Mouse (Mus musculus) mammary gland, adult 2 months (tissue): ENCODE results near the gene Gfer. TPM values are rescaled to one million over a fixed set of nuclear protein-coding genes. Genes with fewer than 3 reads are reported as not detected.

Experiments
- polyA plus RNA-seq: library from polyadenylated mRNA; depleted of rRNA; stranded (reverse); fragments of >200 nt; gene quantifications from 2 replicates; pipeline ENCODE4 v1.2.3, GENCODE M21; 2012; ENCODE audit warnings: low replicate concordance; rRNA removed

The Gfer gene
- polyA plus RNA-seq = 19.5 and 47.8 TPM in 2 replicates

GRCm38 (mm10) chr17:24696011-24696697, at the start of gene Gfer, which contains the start of gene Noxo1:
Gene Gfer (minus strand): TSS chr17:24696156.
Gene Noxo1 (plus strand): TSS chr17:24696234.

GRCm38 (mm10) chr17:24736330-24737051, 40.5 kb upstream of the Gfer start, which contains the start of gene Msrb1:
Gene Msrb1 (plus strand): TSS chr17:24736642.

GRCm38 (mm10) chr17:24727618-24728017, 31.7 kb upstream of the Gfer start, which contains the start of gene Rpl3l:
Gene Rpl3l (plus strand): TSS chr17:24727820.

GRCm38 (mm10) chr17:24724184-24724583, 28.2 kb upstream of the Gfer start, which contains the start of gene Ndufb10:
Gene Ndufb10 (minus strand): TSS chr17:24724478.

GRCm38 (mm10) chr17:24717943-24718342, 22.0 kb upstream of the Gfer start, which contains the start of the genes Rnf151 and Rps2:
Gene Rnf151 (minus strand): TSS chr17:24718063.
Gene Rps2 (plus strand): TSS chr17:24718116.

GRCm38 (mm10) chr17:24706982-24707800, 11.2 kb upstream of the Gfer start, which contains the start of gene Tbl3:
Gene Tbl3 (minus strand): TSS chr17:24707660.

GRCm38 (mm10) chr17:24689251-24690081, 6.5 kb downstream of the Gfer start, which contains the start of gene Syngr3:
Gene Syngr3 (minus strand): TSS chr17:24689955.

GRCm38 (mm10) chr17:24669545-24670245, 26.3 kb downstream of the Gfer start, which contains the start of gene Zfp598:
Gene Zfp598 (plus strand): TSS chr17:24669687.

GRCm38 (mm10) chr17:24658017-24658758, 37.8 kb downstream of the Gfer start, which contains the start of gene Npw:
Gene Npw (minus strand): TSS chr17:24658457.

GRCm38 (mm10) chr17:24650070-24650616, 45.8 kb downstream of the Gfer start, which contains the start of gene Slc9a3r2:
Gene Slc9a3r2 (minus strand): TSS chr17:24650327.

Other genes starting within 250 kb of the Gfer start
- gene E4f1, start 225.8 kb downstream of the Gfer start, polyA plus RNA-seq = 84.4 and 102 TPM in 2 replicates
- gene Pgp, start 225.8 kb downstream of the Gfer start, polyA plus RNA-seq = 58.4 and 88.6 TPM in 2 replicates
- 2.1 and 3.1 TPM in 2 replicates for gene Bricd5, start 222.3 kb downstream of the Gfer start, polyA plus RNA-seq
- 36.1 and 68.2 TPM in 2 replicates for gene Mlst8, start 217.1 kb downstream of the Gfer start, polyA plus RNA-seq
- gene Caskin1, start 207.6 kb downstream of the Gfer start, polyA plus RNA-seq = 1.3 and 1.4 TPM in 2 replicates
- 207 and 225 TPM in 2 replicates for gene Traf7, start 168.2 kb downstream of the Gfer start, polyA plus RNA-seq
- gene Rab26, start 161.9 kb downstream of the Gfer start, polyA plus RNA-seq = 1.3 and 1.8 TPM in 2 replicates
- gene Pkd1, start 146.3 kb downstream of the Gfer start, polyA plus RNA-seq = 78.7 and 102 TPM in 2 replicates
- gene Tsc2, start 63.5 kb downstream of the Gfer start, polyA plus RNA-seq = 176 and 242 TPM in 2 replicates
- gene Nthl1, start 63.5 kb downstream of the Gfer start, polyA plus RNA-seq = 11.9 and 14.0 TPM in 2 replicates
- 101 and 134 TPM in 2 replicates for gene Slc9a3r2, start 45.8 kb downstream of the Gfer start, polyA plus RNA-seq
- 1.4 TPM in 2 replicates for gene Npw, start 37.7 kb downstream of the Gfer start, polyA plus RNA-seq
- 81.2 and 105 TPM in 2 replicates for gene Zfp598, start 26.5 kb downstream of the Gfer start, polyA plus RNA-seq
- gene Syngr3, start 6.2 kb downstream of the Gfer start, polyA plus RNA-seq = 0.53 and 0.68 TPM in 2 replicates
- 15.3 and 20.5 TPM in 2 replicates for gene Noxo1, start 78 bp upstream of the Gfer start, polyA plus RNA-seq
- gene Tbl3, start 11.5 kb upstream of the Gfer start, polyA plus RNA-seq = 68.7 and 69.0 TPM in 2 replicates
- gene Rnf151, start 21.9 kb upstream of the Gfer start, polyA plus RNA-seq = 0.29 and 0.32 TPM in 2 replicates
- gene Rps2, start 22.0 kb upstream of the Gfer start, polyA plus RNA-seq = 3,623 and 3,713 TPM in 2 replicates
- gene Ndufb10, start 28.3 kb upstream of the Gfer start, polyA plus RNA-seq = 314 and 333 TPM in 2 replicates
- gene Rpl3l, start 31.7 kb upstream of the Gfer start, polyA plus RNA-seq = 0.10 and 83.4 TPM in 2 replicates
- gene Msrb1, start 40.5 kb upstream of the Gfer start, polyA plus RNA-seq = 103 and 146 TPM in 2 replicates
- 20.7 and 49.9 TPM in 2 replicates for gene Hs3st6, start 56.8 kb upstream of the Gfer start, polyA plus RNA-seq
- gene Meiob, start 108.1 kb upstream of the Gfer start, polyA plus RNA-seq = 0.16 TPM in 1 of 2 replicates, not detected in the other
- gene Hagh, start 144.0 kb upstream of the Gfer start, polyA plus RNA-seq = 160 and 221 TPM in 2 replicates
- gene Fahd1, start 154.2 kb upstream of the Gfer start, polyA plus RNA-seq = 13.5 and 15.0 TPM in 2 replicates
- 66.4 and 103 TPM in 2 replicates for gene Igfals, start 169.8 kb upstream of the Gfer start, polyA plus RNA-seq
- gene Nubp2, start 190.2 kb upstream of the Gfer start, polyA plus RNA-seq = 35.0 and 44.2 TPM in 2 replicates
- 84.0 and 161 TPM in 2 replicates for gene Spsb3, start 190.5 kb upstream of the Gfer start, polyA plus RNA-seq
- 35.4 and 48.3 TPM in 2 replicates for gene Eme2, start 198.9 kb upstream of the Gfer start, polyA plus RNA-seq
- 108 and 263 TPM in 2 replicates for gene Mrps34, start 199.0 kb upstream of the Gfer start, polyA plus RNA-seq
- 50.7 and 54.5 TPM in 2 replicates for gene Nme3, start 200.3 kb upstream of the Gfer start, polyA plus RNA-seq
- gene Mapk8ip3, start 240.8 kb upstream of the Gfer start, polyA plus RNA-seq = 128 and 130 TPM in 2 replicates